Mouse (Mus musculus) midbrain, embryonic 12.5 days (tissue): Measurements from ENCODE around the gene Ddx54. TPM values are rescaled to one million over a fixed set of nuclear protein-coding genes. Genes with fewer than 3 reads are reported as not detected.
A peak's percentile ranks its signal among the peaks of the same experiment; 100 is the strongest.

Experiments used
- ATAC-seq: fragments of 200-750 bp; cut with Nextera tagmentation; 2 replicates; pipeline ENCODE4 v1.8.0; 2017; ENCODE audit warnings: low read depth, moderate TSS enrichment, moderate library complexity; ENCODE audit not compliant: low FRiP score
- H3K27ac ChIP-seq: fragments of 300-500 bp; sonication (generic); replicated peaks from 2 replicates; pipeline ENCODE4 v1.5.1; 2016; ENCODE audit warnings: mild to moderate bottlenecking
- H3K27me3 ChIP-seq: fragments of 300-500 bp; sonication (generic); 2 replicates; pipeline ENCODE4 v1.6.1; 2016; ENCODE audit warnings: mild to moderate bottlenecking
- H3K36me3 ChIP-seq: fragments of 300-500 bp; sonication (generic); 2 replicates; pipeline ENCODE4 v1.6.1; 2016
- H3K4me1 ChIP-seq: fragments of 300-500 bp; sonication (generic); 2 replicates; pipeline ENCODE4 v1.6.1; 2016
- H3K4me2 ChIP-seq: fragments of 300-500 bp; sonication (generic); replicated peaks from 2 replicates; pipeline ENCODE4 v1.6.1; 2016; ENCODE audit warnings: mild to moderate bottlenecking, moderate library complexity
- H3K4me3 ChIP-seq: fragments of 300-500 bp; sonication (generic); 2 replicates; pipeline ENCODE4 v1.5.1; 2016; ENCODE audit warnings: mild to moderate bottlenecking
- H3K9ac ChIP-seq: fragments of 300-500 bp; sonication (generic); replicated peaks from 2 replicates; pipeline ENCODE4 v1.6.1; 2016; ENCODE audit warnings: mild to moderate bottlenecking, moderate library complexity
- H3K9me3 ChIP-seq: fragments of 300-500 bp; sonication (generic); 2 replicates; pipeline ENCODE4 v1.6.1; 2016; ENCODE audit warnings: mild to moderate bottlenecking
- WGBS: fragments of 180-500 bp; shearing (Covaris S2); methylation state at CpG from one replicate; pipeline ENCODE4 v1.1.7; 2016; 5-methylcytosine and 5-hydroxymethylcytosine counted together
- polyA plus RNA-seq: library from polyadenylated mRNA; unstranded; fragments of >200 nt; fragmentation: Nextera tagmentation; extraction: Ambion mirVana; gene quantifications from 2 replicates; pipeline ENCODE4 v1.2.1, GENCODE M21; 2016

Gene Ddx54
- polyA plus RNA-seq, 1 experiment from 2014 or later, result 53.0 TPM

DNA sequence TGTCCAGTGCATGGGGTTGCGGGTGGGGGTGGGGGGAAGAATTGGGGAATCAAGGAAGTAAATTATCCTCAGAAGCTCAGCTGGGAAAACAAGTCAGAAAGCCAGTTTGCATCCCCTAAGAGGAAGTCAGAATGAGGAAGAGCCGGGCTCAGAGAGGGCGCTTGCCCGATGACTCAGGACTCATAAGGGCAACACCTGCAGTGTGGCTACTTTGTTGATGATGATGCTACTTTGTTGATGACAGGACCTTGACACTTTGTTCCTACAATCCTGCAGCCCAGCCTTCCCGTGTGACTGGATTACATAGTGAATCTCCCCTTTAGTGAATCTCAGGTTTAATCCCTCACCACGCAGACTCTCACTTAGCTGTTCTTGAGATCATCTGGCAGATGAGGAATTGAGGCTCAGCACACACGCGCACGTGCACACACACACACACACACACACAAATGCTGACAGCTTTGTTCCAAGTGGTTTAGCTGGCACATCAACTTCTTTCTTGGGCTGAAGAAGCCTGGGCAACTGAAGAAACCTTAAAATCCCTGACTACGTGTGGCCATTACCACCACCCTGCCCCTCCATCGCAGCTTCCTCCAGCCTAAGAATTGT is 42.1 kb upstream of the Ddx54 start:
- no peak overlapping the region for H3K9ac ChIP-seq
- no peak overlapping the region for H3K27ac ChIP-seq
- H3K36me3 ChIP-seq, result no peaks in the 10 kb centered on the region
- no peaks in the 10 kb centered on the region for H3K27me3 ChIP-seq
- H3K4me3 ChIP-seq, result no peak overlapping the region
- H3K4me2 ChIP-seq, result no peak overlapping the region
- no peaks in the 10 kb centered on the region for H3K9me3 ChIP-seq
- ATAC-seq, result no peak
- H3K4me1 ChIP-seq, result peaks cover 48% of the 10 kb centered on the region
- WGBS, result 85% methylated on average over 11 of the region's 11 CpGs

DNA sequence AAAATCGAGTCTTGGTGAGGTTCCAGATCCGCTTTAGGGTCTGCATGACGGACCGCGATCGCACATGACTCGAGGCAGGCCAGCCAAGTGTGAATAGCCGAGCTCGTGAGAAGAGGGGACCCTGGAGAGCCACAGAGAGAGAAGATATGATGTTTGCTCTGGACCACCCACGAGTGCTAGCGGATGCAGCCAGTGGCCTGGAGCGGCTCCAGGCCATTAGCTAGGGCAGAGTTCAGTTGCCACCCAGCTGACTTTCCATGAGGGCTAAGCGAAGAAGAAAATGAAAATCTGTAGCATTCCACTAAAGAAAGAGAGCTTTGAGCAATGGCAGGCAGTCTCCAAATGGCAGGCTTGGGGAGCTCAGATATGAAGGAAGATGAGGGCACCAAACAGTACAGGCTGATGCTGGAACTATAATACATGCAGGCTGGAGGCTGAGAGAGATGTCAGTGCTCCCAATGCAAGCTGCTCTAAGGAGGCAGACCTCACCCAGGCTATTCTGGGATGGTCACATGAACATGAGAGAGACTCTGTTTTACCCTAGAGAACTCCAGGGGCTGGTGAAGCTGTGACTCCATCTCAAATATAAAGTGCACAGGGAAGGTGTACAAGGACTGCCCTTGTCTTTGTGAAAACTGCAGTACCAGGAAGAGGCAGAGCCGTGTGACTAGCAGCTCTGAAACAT is 41.3 kb upstream of the Ddx54 start:
- Histone ChIP-seq H3K9me3 (no peaks in the 10 kb centered on the region), H3K27ac (no peak overlapping the region), H3K4me3 (no peak overlapping the region), H3K27me3 (no peaks in the 10 kb centered on the region), H3K4me2 (no peak overlapping the region), H3K9ac (no peak overlapping the region), H3K4me1 (peaks cover 40% of the 10 kb centered on the region), H3K36me3 (no peaks in the 10 kb centered on the region)
- 58% methylated on average over 14 of the region's 14 CpGs for WGBS
- ATAC-seq, result no peak

GRCm38 (mm10) chr5:120574469-120575063 is 38.0 kb upstream of the Ddx54 start:
- H3K9me3 ChIP-seq, result no peaks in the 10 kb centered on the region
- no peak overlapping the region for H3K4me2 ChIP-seq
- no peak overlapping the region for H3K4me3 ChIP-seq
- WGBS, result 78% methylated on average over 10 of the region's 10 CpGs
- no peaks in the 10 kb centered on the region for H3K36me3 ChIP-seq
- H3K27ac ChIP-seq, result no peak overlapping the region
- H3K27me3 ChIP-seq, result no peaks in the 10 kb centered on the region
- no peak overlapping the region for H3K9ac ChIP-seq
- H3K4me1 ChIP-seq, result peaks cover 22% of the 10 kb centered on the region
- no peak for ATAC-seq

DNA sequence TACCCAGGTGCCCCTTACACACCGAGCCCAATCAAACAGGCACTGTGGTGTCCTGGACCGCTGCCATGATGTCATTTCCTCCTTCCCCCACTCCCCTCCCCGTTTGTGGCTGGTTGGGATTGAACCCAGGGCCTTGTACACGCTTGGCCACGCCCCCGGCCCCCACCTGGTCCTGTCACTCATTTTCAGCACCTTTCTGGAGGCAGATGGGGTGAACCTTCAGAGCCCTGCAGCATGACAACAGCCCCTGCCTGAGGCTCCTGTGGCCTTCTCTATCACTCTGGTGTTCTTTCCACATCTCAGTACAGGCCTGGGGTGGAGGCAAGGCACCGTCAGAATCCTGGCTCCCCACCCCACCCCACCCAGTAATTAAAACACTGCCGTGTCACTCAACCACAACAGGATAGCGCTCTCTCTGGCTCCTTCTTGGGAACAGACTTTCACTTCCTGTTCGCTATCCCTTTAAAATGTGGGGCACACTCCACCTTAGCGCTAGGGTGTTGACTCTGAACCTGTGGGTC is 35.7 kb upstream of the Ddx54 start:
- Histone ChIP-seq H3K27ac (no peak overlapping the region), H3K36me3 (no peaks in the 10 kb centered on the region), H3K27me3 (no peaks in the 10 kb centered on the region), H3K4me2 (no peak overlapping the region), H3K9me3 (no peaks in the 10 kb centered on the region), H3K4me3 (no peak overlapping the region), H3K4me1 (peaks cover 16% of the 10 kb centered on the region), H3K9ac (no peak overlapping the region)
- no peak for ATAC-seq
- WGBS, result 85% methylated on average over 11 of the region's 11 CpGs

DNA sequence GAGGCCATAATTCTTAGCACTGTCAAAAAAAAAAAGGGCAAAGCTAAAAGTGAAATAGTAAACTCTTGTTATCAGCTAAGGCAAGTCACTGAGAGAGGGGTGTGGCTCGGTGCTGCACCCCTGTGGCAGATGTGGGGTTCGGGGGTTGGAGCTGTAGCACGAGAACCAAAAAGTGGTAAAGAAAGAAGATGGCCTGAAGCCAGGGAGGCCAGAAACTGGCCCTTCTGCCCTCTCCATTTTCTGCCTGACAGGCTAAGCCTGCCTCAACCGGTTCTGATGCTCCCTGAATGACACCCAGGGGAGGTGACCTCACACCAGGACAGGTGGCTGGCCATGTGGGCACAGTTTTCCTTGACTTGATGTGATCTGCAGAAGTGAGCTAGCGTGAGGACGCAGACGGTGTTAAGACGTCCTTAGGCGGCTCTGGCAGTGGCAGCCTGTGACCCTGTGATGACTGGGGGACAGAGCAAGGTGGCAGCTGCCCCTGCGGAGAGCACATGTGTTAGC is 34.6 kb upstream of the Ddx54 start:
- ATAC-seq, result no peak
- Histone ChIP-seq H3K36me3 (peaks cover 3% of the 10 kb centered on the region), H3K9ac (no peak overlapping the region), H3K4me2 (no peak overlapping the region), H3K9me3 (no peaks in the 10 kb centered on the region), H3K4me1 (peaks cover 16% of the 10 kb centered on the region), H3K27me3 (no peaks in the 10 kb centered on the region), H3K4me3 (no peak overlapping the region), H3K27ac (no peak overlapping the region)
- WGBS, result 61% methylated on average over 10 of the region's 10 CpGs

- ATAC-seq, result no peak
- Histone ChIP-seq H3K9ac (no peak overlapping the region), H3K27ac (no peak overlapping the region), H3K4me3 (no peak overlapping the region), H3K4me1 (peaks cover 16% of the 10 kb centered on the region), H3K27me3 (no peaks in the 10 kb centered on the region), H3K4me2 (no peak overlapping the region), H3K36me3 (peaks cover 9% of the 10 kb centered on the region), H3K9me3 (no peaks in the 10 kb centered on the region)
- WGBS, result 65% methylated on average over 12 of the region's 12 CpGs
These were observed 33.9 kb upstream of the Ddx54 start for GRCm38 (mm10) chr5:120578504-120579081.

DNA sequence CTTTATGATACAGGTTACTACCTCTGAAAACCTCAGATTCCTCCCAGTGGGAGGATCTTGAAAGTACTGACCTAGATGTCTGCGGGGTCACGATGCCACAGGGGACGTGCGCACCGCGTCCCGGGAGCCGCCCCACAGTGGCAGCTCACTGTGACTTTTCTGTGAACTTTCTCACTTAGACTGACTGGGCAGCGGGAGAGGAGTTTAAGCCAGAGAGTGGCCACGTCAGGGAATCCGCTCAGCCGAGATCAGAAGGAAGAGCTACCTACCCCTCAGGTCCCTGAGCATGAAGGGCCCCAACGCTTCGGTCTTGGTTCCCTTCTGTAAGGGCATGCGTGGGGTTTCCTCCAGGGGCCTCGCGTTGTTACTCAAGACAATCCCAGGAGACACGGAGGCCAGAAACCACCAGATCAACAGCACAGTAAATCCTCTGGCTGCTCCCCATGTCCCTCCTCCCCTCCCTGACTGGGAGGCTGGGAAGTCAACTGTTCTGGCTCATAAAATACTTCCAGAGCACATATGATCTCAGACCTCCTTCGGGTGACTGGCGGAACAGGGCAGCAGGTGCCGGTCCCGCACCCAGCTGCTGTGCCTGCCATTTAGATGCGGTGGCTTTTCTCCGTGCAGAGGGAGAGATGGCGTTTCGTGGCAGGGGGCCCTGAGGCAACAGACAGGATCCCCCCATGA is 33.2 kb upstream of the Ddx54 start:
- no peak for ATAC-seq
- Histone ChIP-seq H3K4me1 (peaks cover 16% of the 10 kb centered on the region), H3K27me3 (no peaks in the 10 kb centered on the region), H3K4me3 (no peak overlapping the region), H3K9ac (no peak overlapping the region), H3K27ac (peak overlapping the region; percentile 35; the same call in 1 of the 2 replicates), H3K36me3 (peaks cover 14% of the 10 kb centered on the region), H3K4me2 (no peak overlapping the region), H3K9me3 (no peaks in the 10 kb centered on the region)
- WGBS, result 74% methylated on average over 26 of the region's 26 CpGs

DNA sequence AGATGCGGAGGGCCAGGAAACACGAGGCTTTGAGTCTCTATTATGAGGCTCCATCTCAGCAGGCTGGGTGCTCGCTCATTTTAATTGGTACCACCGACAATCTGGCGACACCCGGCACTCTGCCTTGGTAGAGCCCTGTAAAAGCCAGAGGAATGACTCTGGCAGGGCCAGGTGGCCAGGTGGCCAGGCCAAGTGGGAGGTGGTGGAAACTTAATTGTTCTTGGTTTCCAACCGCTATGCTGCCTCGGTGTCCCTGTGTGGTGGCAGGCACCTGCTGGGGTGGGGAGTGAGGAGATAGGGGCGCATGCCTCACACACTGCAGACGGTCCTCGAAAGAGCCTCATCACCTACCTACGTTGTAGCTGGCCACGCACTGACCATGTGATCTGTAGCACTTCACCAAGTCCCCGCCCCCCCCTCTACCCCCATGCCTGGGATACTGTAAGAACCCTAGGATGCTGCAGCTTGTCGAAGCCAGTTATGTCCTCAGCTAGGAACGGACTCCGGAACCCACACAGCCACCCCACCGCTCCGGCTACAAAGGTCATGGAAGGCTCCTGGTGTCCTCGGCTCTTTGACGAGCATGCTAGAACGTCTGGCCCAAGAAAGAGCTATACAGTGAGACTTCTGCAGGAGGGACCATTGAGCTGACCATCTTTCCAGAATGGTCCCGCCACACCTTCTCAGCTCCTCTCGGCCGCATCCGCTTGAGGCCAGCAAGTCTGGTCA is 32.5 kb upstream of the Ddx54 start:
- Histone ChIP-seq H3K9ac (no peak overlapping the region), H3K36me3 (peaks cover 14% of the 10 kb centered on the region), H3K4me2 (no peak overlapping the region), H3K9me3 (no peaks in the 10 kb centered on the region), H3K27me3 (no peaks in the 10 kb centered on the region), H3K4me3 (no peak overlapping the region), H3K4me1 (peaks cover 16% of the 10 kb centered on the region), H3K27ac (peak overlapping the region; percentile 35; the same call in 1 of the 2 replicates)
- 89% methylated on average over 26 of the region's 26 CpGs for WGBS
- no peak for ATAC-seq

DNA sequence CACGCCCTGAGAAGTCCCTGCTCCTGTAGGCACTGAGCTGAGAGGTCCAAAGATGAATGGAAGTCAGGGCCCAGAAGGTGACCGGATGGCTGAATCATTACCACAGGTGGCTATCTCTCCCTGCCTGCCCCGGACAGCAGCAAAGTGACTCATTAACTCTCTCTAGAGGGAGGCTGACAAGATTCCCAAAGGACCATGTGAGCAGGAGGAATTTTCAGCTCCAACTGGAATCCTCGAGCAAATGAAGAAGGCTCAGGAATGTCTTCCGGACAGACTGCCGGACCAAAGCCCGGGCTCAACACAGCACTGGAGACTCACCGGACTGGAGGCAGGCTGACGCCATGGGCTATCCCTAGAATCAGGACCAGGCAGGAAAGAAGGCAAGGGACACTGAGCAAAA is 30.5 kb upstream of the Ddx54 start:
- Histone ChIP-seq H3K4me3 (no peak overlapping the region), H3K27me3 (peaks cover 7% of the 10 kb centered on the region; the same call in 1 of the 2 replicates), H3K9ac (no peak overlapping the region), H3K27ac (no peak overlapping the region), H3K4me1 (peaks cover 24% of the 10 kb centered on the region), H3K36me3 (peaks cover 14% of the 10 kb centered on the region), H3K4me2 (no peak overlapping the region), H3K9me3 (no peaks in the 10 kb centered on the region)
- WGBS, result 90% methylated on average over 9 of the region's 9 CpGs
- no peak for ATAC-seq

DNA sequence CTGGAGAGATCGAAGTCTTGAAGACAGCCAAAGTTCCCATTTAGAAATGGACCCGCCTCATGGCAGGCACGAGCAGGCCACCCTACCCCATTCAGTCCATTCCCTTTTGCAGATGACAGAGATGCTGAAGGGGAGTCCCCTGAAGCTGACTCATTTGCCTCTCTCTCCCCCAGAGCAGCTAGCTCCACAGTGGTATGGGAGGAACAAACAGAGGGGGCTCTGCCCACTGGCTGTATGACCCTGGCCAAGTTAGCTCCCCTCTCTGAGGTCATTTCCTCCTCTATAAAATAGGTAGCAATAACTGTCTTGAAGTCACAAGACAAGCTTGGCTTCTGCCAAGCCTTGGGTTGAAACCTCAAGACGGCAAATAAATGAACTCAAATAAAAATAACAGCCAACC is 29.0 kb upstream of the Ddx54 start:
- Histone ChIP-seq H3K4me3 (no peak overlapping the region), H3K9me3 (no peaks in the 10 kb centered on the region), H3K36me3 (peaks cover 14% of the 10 kb centered on the region), H3K4me2 (no peak overlapping the region), H3K4me1 (peaks cover 36% of the 10 kb centered on the region), H3K9ac (no peak overlapping the region), H3K27me3 (peaks cover 16% of the 10 kb centered on the region; the same call in 1 of the 2 replicates), H3K27ac (no peak overlapping the region)
- ATAC-seq, result no peak
- 96% methylated on average over 4 of the region's 4 CpGs for WGBS

DNA sequence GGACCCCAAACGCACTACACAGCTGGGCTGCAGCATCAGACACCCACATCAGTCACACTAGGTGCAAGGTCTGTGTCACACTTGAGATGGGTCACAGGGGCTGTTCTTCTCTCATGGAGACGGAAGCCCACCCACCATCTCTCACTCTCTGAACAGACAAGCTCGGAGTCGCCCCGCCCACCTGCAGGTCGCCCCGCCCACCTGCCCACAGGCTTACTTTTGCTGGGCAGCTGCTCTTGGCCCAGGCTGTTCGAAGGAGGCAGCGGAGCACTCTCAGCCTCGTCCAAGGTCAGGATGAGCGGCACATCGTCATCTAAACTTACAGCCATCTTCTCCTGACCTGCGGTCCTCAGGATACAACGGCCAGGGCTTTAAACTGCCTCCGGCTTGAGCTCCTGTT is 27.6 kb upstream of the Ddx54 start:
- no peak for ATAC-seq
- Histone ChIP-seq H3K4me2 (no peak overlapping the region), H3K27ac (no peak overlapping the region), H3K9ac (no peak overlapping the region), H3K36me3 (peaks cover 14% of the 10 kb centered on the region), H3K9me3 (no peaks in the 10 kb centered on the region), H3K4me3 (no peak overlapping the region), H3K4me1 (peaks cover 27% of the 10 kb centered on the region), H3K27me3 (peaks cover 16% of the 10 kb centered on the region; the same call in 1 of the 2 replicates)
- 37% methylated on average over 15 of the region's 15 CpGs for WGBS
